Mouse (Mus musculus) G1E (cell line): ENCODE measurements around the gene Lpin2. TPM values are rescaled to one million over a fixed set of nuclear protein-coding genes. Genes with fewer than 3 reads are reported as not detected.

ENCODE experiments used
- ATAC-seq: 2 replicates; pipeline ENCODE4 v1.8.0; 2016; ENCODE audit warnings: mild to moderate bottlenecking; ENCODE audit not compliant: insufficient number of reproducible peaks, poor library complexity, low FRiP score, severe bottlenecking; ENCODE audit errors: extremely low read depth
- DNase-seq: peaks from one replicate; pipeline ENCODE4 v3.0.0; 2012; ENCODE audit warnings: low spot score
- H3K27me3 ChIP-seq: 2 replicates; pipeline ENCODE4 v1.6.1; 2012; ENCODE audit warnings: mild to moderate bottlenecking, low read length, inconsistent platforms; ENCODE audit not compliant: insufficient read depth
- H3K36me3 ChIP-seq: replicated peaks from 2 replicates; pipeline ENCODE3; 2012; ENCODE audit warnings: mild to moderate bottlenecking, inconsistent platforms
- H3K4me1 ChIP-seq: 2 replicates; pipeline ENCODE4 v1.6.1; 2012; ENCODE audit warnings: low read depth, low read length, inconsistent platforms, mixed read lengths; ENCODE audit not compliant: insufficient read depth
- H3K4me3 ChIP-seq: 2 replicates; pipeline ENCODE4 v1.5.1; 2012; ENCODE audit warnings: low read depth, mild to moderate bottlenecking, inconsistent platforms, low read length, moderate library complexity, mixed read lengths
- H3K9me3 ChIP-seq: replicated peaks from 2 replicates; pipeline ENCODE4 v1.6.1; 2012; ENCODE audit warnings: inconsistent platforms
- CTCF ChIP-seq: IDR thresholded peaks from 2 replicates; pipeline ENCODE4 v1.5.1; 2012; ENCODE audit warnings: low read depth, low read length, inconsistent platforms, mixed read lengths
- GATA1 ChIP-seq: IDR thresholded peaks from 2 replicates; pipeline ENCODE4 v1.6.1; 2012; ENCODE audit warnings: borderline replicate concordance, low read length, inconsistent platforms, mixed read lengths
- GATA2 ChIP-seq: IDR thresholded peaks from 2 replicates; pipeline ENCODE4 v1.6.1; 2012; ENCODE audit warnings: low read depth, low read length, inconsistent platforms, borderline replicate concordance
- POLR2AphosphoS5 ChIP-seq: IDR thresholded peaks from 2 replicates; pipeline ENCODE4 v1.6.1; 2012; ENCODE audit warnings: low read depth, low read length, inconsistent platforms; ENCODE audit not compliant: insufficient replicate concordance
- TAL1 ChIP-seq: conservative IDR thresholded peaks from 2 replicates; pipeline ENCODE4 v1.6.1; 2012; ENCODE audit warnings: low read depth, low read length, inconsistent platforms, mixed read lengths
- polyA plus RNA-seq: library from polyadenylated mRNA; stranded (reverse); fragments of >175 nt; gene quantifications from 2 replicates; pipeline ENCODE4 v1.2.3, GENCODE M21; 2012
- total RNA-seq, 2 experiments: library from RNA; stranded (forward) in 1 of 2; stranded (reverse) in 1 of 2; fragments of 200-1000 nt in 1 of 2; fragments of >200 nt in 1 of 2; fragmentation: Nextera tagmentation in 1 of 2; gene quantifications; 2 replicates each; pipeline ENCODE4 v1.2.3; 2014 to 2017

Gene Lpin2
- total and polyA plus RNA-seq, 3 experiments, result 44.3 to 169 (median 155) TPM

DNA sequence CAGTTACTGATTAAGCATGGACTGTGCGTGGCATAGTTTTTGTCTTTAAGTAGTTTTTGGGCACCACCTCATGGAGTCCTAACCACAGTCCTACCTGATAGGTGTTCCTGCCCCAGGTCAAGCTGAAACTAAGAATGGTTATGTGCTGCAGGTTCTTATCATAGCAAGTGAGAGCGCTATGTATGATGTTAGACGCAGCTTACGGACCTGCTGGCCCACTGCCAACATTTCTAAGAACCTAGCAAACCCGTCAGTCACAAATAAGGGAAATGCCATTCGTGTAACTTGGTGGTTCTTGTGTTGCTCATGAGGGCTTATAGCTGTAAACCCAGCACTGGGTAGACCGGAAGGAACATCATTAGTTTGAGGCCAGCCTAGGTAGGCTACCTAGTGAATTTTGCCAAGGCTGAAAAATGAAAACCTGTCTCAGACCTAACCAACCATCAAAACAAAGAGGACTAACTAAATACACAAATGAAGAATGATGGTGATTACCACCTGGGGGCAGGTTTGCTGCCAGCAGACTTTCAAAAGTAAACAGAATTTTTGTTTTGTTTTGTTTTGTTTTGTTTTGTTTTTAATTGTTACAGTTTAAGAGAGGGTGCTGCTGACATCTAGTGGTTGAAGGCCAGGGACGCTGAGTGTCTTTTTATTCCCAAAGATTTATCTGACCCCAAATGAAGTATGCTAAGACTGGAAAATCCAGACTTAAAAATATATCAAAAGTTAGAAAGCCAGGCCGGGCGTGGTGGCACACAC is 13.5 kb downstream of the Lpin2 start:
- H3K4me1 ChIP-seq, result peaks cover 91% of the 10 kb centered on the region
- no peaks in the 10 kb centered on the region for H3K9me3 ChIP-seq
- ATAC-seq (no peak), DNase-seq (no peak)
- peaks cover 26% of the 10 kb centered on the region for H3K36me3 ChIP-seq
- H3K27me3 ChIP-seq, result no peaks in the 10 kb centered on the region
- TF ChIP-seq GATA1, result no peak
- no peak for TF ChIP-seq TAL1
- TF ChIP-seq POLR2AphosphoS5, result no peak
- no peak for TF ChIP-seq GATA2
- no peak for TF ChIP-seq CTCF
- H3K4me3 ChIP-seq, result peak overlapping the region; percentile 17; the same call in 1 of the 2 replicates

DNA sequence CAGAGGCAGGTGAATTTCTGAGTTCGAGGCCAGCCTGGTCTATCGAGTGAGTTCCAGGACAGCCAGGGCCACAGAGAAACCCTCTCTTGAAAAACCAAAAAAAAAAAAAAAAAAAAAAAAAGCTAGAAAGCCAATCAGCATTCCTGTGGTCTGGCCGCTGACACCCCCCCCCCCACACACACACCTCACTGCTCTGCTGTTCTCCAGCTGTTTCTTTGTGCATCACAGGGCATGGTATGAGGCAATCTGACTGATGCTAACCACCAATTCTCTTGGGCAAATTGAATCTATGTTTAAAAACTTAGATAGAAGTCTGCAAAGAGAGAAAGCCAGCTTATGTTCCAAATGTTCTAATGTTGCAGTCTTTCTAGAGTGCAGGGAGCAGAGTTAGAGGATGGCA is 14.1 kb downstream of the Lpin2 start:
- Histone ChIP-seq H3K36me3 (peaks cover 30% of the 10 kb centered on the region), H3K27me3 (no peaks in the 10 kb centered on the region), H3K4me1 (peaks cover 90% of the 10 kb centered on the region), H3K4me3 (no peak overlapping the region), H3K9me3 (no peaks in the 10 kb centered on the region)
- DNase-seq, result no peak
- no peak for TF ChIP-seq CTCF
- no peak for TF ChIP-seq GATA1
- TF ChIP-seq TAL1, result no peak
- TF ChIP-seq POLR2AphosphoS5, result no peak
- no peak for TF ChIP-seq GATA2
- ATAC-seq, result no peak

GRCm38 (mm10) chr17:71199346-71199745 is 17.0 kb downstream of the Lpin2 start:
- Histone ChIP-seq H3K4me3 (no peak overlapping the region), H3K27me3 (no peaks in the 10 kb centered on the region), H3K4me1 (peaks cover 89% of the 10 kb centered on the region), H3K36me3 (peaks cover 40% of the 10 kb centered on the region), H3K9me3 (no peaks in the 10 kb centered on the region)
- TF ChIP-seq GATA1, result no peak
- TF ChIP-seq TAL1, result no peak
- no peak for TF ChIP-seq GATA2
- no peak for TF ChIP-seq CTCF
- TF ChIP-seq POLR2AphosphoS5, result no peak
- no peak for DNase-seq
- ATAC-seq, result no peak

DNA sequence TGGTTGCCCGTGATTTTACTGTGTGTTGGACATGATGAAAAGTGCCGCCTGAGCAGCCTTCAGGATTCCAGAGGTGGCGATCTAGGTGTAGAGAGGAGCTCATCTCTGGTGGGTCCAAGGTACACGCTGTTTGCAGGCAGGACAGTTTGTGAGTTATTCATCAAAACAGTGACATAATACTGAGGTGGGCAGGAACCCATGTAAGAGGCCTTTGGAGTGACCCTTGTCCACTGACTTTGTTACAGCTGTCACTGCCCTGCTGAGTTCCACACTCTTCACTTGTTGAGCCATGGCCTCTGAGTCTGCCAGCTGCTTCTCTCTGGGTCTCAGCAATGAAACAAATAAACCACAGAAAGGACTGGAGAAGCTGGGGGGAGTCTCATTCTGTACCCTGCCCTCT is 19.8 kb downstream of the Lpin2 start:
- Histone ChIP-seq H3K27me3 (no peaks in the 10 kb centered on the region), H3K36me3 (peaks cover 42% of the 10 kb centered on the region), H3K4me3 (no peak overlapping the region), H3K4me1 (peaks cover 69% of the 10 kb centered on the region), H3K9me3 (no peaks in the 10 kb centered on the region)
- TF ChIP-seq CTCF (no peak), TAL1 (no peak), POLR2AphosphoS5 (no peak), GATA1 (no peak), GATA2 (no peak)
- DNase-seq (no peak), ATAC-seq (no peak)

GRCm38 (mm10) chr17:71203998-71204808 is 21.8 kb downstream of the Lpin2 start:
- peaks cover 5% of the 10 kb centered on the region; the same call in 1 of the 2 replicates for H3K9me3 ChIP-seq
- DNase-seq, result peak; percentile 79
- peak overlapping the region; percentile 69 for H3K4me3 ChIP-seq
- peak; percentile 93 for ATAC-seq
- no peaks in the 10 kb centered on the region for H3K27me3 ChIP-seq
- peaks cover 70% of the 10 kb centered on the region for H3K4me1 ChIP-seq
- peak; percentile 89 for TF ChIP-seq TAL1
- no peak for TF ChIP-seq GATA1
- no peak for TF ChIP-seq GATA2
- peaks cover 51% of the 10 kb centered on the region for H3K36me3 ChIP-seq

DNA sequence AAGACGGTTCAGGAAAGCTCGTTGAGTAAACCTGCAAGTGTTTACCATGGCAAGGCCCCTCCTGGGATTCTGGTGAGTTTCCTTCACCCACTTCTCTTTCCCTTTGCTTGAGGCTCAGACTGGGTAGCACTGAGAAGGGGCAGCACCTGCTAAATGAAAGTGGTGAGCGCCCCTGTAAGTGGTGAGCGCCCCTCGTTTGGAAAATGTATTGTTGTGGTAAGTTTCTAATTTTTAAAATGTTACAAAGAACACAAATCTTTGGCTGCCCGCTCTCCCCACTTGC is 22.4 kb downstream of the Lpin2 start:
- H3K27me3 ChIP-seq, result no peaks in the 10 kb centered on the region
- 0 out of 2 replicates have a peak, but pooled peaks have one; percentile 1 for ATAC-seq
- no peak for DNase-seq
- peaks cover 50% of the 10 kb centered on the region for H3K36me3 ChIP-seq
- H3K4me3 ChIP-seq, result peak overlapping the region; percentile 69
- TF ChIP-seq GATA1, result no peak
- TF ChIP-seq POLR2AphosphoS5, result no peak
- TF ChIP-seq GATA2, result no peak
- H3K9me3 ChIP-seq, result peaks cover 5% of the 10 kb centered on the region; the same call in 1 of the 2 replicates
- H3K4me1 ChIP-seq, result peaks cover 70% of the 10 kb centered on the region
